Mouse (Mus musculus) heart, postnatal 0 days (tissue): ENCODE results near the gene Slfn14.

Experiments used
- CTCF ChIP-seq: IDR thresholded peaks from 2 replicates; pipeline ENCODE4 v1.5.1; 2016; ENCODE audit warnings: antibody characterized with exemption, control low read depth, low read depth
- EP300 ChIP-seq: IDR thresholded peaks from 2 replicates; pipeline ENCODE4 v1.6.1; 2016; ENCODE audit warnings: antibody characterized with exemption, low read depth

DNA sequence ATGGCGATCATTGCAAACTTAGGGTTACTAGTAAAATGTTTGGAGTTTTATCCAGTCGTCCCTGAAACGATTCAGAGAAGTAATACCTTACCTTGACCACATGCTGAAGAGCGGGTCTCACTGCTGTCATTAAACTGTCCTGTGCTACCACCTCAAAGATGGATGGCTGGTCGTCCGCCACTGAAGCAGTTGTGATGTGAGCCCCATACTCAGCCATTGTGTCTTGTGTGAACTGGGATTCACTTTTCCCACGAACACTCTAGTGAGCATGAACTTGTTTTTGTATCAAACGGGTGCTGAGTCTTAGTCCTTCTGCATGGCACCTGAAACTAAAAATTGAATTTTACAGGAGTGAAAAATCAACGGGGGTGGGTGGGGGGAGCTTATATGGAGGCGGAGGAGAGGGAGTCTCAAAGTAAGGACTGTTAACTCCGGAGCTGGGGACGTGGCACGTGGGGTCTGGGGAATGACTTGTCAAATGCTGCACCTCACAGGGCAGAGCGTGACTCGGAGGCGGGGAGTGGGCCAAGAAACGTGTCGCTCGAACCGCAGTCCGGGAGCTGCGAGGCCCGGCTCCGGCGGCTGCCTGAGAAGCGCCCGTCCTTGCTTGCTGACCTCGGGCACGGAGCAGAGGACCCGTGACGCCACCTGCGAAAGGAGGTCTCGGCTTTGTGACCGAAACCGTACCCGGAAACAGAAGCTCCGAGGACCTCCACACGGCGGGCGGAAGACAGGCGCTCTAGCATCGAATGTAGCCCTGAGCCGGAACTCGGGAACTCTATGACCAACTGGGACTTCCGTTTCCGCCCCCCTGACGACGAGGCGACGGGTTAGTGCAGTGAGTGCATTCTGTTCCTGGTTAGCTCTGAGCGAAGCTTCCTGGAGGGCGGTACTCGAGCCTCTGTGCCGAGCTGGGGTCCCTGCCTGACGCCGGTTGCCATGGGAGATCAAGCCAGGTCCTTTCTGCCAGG, 12.0 kb upstream of the Slfn14 start, which contains the start of gene Ap2b1:
- TF ChIP-seq CTCF = no peak
- TF ChIP-seq EP300 = no peak
